Mouse (Mus musculus) testis, adult 2 months (tissue): ENCODE results near the gene Htt.

Experiments used
- CTCF ChIP-seq: fragments of 200-500 bp; IDR thresholded peaks from 2 replicates; pipeline ENCODE4 v1.5.1; 2012; ENCODE audit warnings: low read depth, mild to moderate bottlenecking, inconsistent platforms, low read length, moderate library complexity; ENCODE audit not compliant: control insufficient read depth, insufficient read depth, insufficient replicate concordance
- POLR2A ChIP-seq: fragments of 200-500 bp; IDR thresholded peaks from 2 replicates; pipeline ENCODE4 v1.6.1; 2012; ENCODE audit warnings: low read depth, mild to moderate bottlenecking, inconsistent platforms, low read length, moderate library complexity; ENCODE audit not compliant: control insufficient read depth

DNA sequence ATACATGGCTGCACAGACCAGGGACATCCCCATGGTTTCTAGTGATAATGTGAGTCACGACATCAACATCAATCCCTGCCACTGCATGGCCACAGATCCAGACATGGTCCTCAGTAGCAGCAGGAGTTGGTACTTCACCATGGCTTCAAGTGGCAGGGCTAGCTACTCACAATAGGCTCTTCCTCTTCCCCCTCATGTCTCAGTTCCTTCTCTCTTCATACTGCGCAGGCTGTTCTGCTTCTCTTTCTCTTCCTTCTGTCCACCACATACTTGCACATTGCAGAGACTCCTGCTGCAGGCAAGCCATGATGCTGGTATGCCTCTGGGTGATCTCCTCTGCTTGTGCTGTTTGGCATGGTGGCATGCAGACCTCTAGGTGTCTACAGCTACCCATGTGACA lies 11.9 kb downstream of the Htt start:
- TF ChIP-seq POLR2A, result no peak
- no peak for TF ChIP-seq CTCF
